Mouse (Mus musculus) hindbrain, embryonic 13.5 days (tissue): ENCODE results near the gene Gm21293. TPM values are rescaled to one million over a fixed set of nuclear protein-coding genes. Genes with fewer than 3 reads are reported as not detected.
"Not testable (repeated sequence)": the region's sequence is repeated elsewhere in the genome, so short reads cannot be mapped to it uniquely, and the experiment has no call there.

Experiments used
- ATAC-seq: fragments of 200-750 bp; cut with Nextera tagmentation; 2 replicates; pipeline ENCODE4 v1.8.0; 2017; ENCODE audit warnings: moderate TSS enrichment; ENCODE audit not compliant: low FRiP score
- H3K27ac ChIP-seq: fragments of 300-500 bp; sonication (generic); 2 replicates; pipeline ENCODE4 v1.5.1; 2015; ENCODE audit warnings: inconsistent platforms, mild to moderate bottlenecking, moderate library complexity
- H3K27me3 ChIP-seq: fragments of 300-500 bp; sonication (generic); 2 replicates; pipeline ENCODE4 v1.6.1; 2015; ENCODE audit warnings: mild to moderate bottlenecking, inconsistent platforms
- H3K36me3 ChIP-seq: fragments of 300-500 bp; sonication (generic); 2 replicates; pipeline ENCODE4 v1.6.1; 2015; ENCODE audit warnings: mild to moderate bottlenecking, inconsistent platforms
- H3K4me1 ChIP-seq: fragments of 300-500 bp; sonication (generic); replicated peaks from 2 replicates; pipeline ENCODE4 v1.6.1; 2015; ENCODE audit warnings: inconsistent platforms
- H3K4me2 ChIP-seq: fragments of 300-500 bp; sonication (generic); 2 replicates; pipeline ENCODE4 v1.6.1; 2015; ENCODE audit warnings: inconsistent platforms, mild to moderate bottlenecking, moderate library complexity
- H3K4me3 ChIP-seq: fragments of 300-500 bp; sonication (generic); 2 replicates; pipeline ENCODE4 v1.5.1; 2015; ENCODE audit warnings: mild to moderate bottlenecking, inconsistent platforms
- H3K9ac ChIP-seq: fragments of 300-500 bp; sonication (generic); 2 replicates; pipeline ENCODE4 v1.6.1; 2015; ENCODE audit warnings: mild to moderate bottlenecking, inconsistent platforms
- H3K9me3 ChIP-seq: fragments of 300-500 bp; sonication (generic); 2 replicates; pipeline ENCODE4 v1.6.1; 2016; ENCODE audit warnings: inconsistent platforms
- WGBS: fragments of 180-500 bp; shearing (Covaris S2); methylation state at CpG from one replicate; pipeline ENCODE4 v1.1.7; 2015; 5-methylcytosine and 5-hydroxymethylcytosine counted together
- polyA plus RNA-seq: library from polyadenylated mRNA; unstranded; fragments of >200 nt; fragmentation: Nextera tagmentation; extraction: Ambion mirVana; gene quantifications from 2 replicates; pipeline ENCODE4 v1.2.1, GENCODE M21; 2015

Gm21293 gene
- polyA plus RNA-seq = not detected in 2 replicates

GRCm38 (mm10) chr10:104142687-104143086, at the start of gene Gm21293:
Gene Gm21293 (plus strand): TSS chr10:104142987.
- not testable (repeated sequence) for H3K4me2 ChIP-seq, H3K9me3 ChIP-seq, H3K4me3 ChIP-seq, H3K36me3 ChIP-seq, ATAC-seq, H3K27ac ChIP-seq, H3K27me3 ChIP-seq, H3K9ac ChIP-seq, H3K4me1 ChIP-seq
- no CpG with 5 or more reads among the region's 3 CpGs for WGBS

GRCm38 (mm10) chr10:104110044-104110443, 32.7 kb upstream of the Gm21293 start:
- Histone ChIP-seq H3K9me3 (no peaks in the 10 kb centered on the region), H3K9ac (no peak overlapping the region), H3K36me3 (no peaks in the 10 kb centered on the region), H3K4me1 (no peaks in the 10 kb centered on the region), H3K27ac (no peak overlapping the region), H3K4me3 (no peak overlapping the region), H3K4me2 (no peak overlapping the region), H3K27me3 (no peaks in the 10 kb centered on the region)
- no peak for ATAC-seq
- WGBS = 85% methylated on average over 3 of the region's 3 CpGs

GRCm38 (mm10) chr10:104118312-104118711, 24.5 kb upstream of the Gm21293 start:
- H3K4me3 ChIP-seq = no peak overlapping the region
- no peaks in the 10 kb centered on the region for H3K9me3 ChIP-seq
- H3K36me3 ChIP-seq = no peaks in the 10 kb centered on the region
- H3K27ac ChIP-seq = no peak overlapping the region
- WGBS = 82% methylated on average over 2 of the region's 2 CpGs
- no peak overlapping the region for H3K4me2 ChIP-seq
- no peaks in the 10 kb centered on the region for H3K4me1 ChIP-seq
- H3K27me3 ChIP-seq = no peaks in the 10 kb centered on the region
- no peak overlapping the region for H3K9ac ChIP-seq
- no peak for ATAC-seq

GRCm38 (mm10) chr10:104151197-104151596, 8.4 kb downstream of the Gm21293 start, which contains the start of gene Gm6763:
Gene Gm6763 (plus strand): TSS chr10:104151497.
- H3K4me3 ChIP-seq, H3K27ac ChIP-seq, H3K9me3 ChIP-seq, H3K4me2 ChIP-seq, H3K36me3 ChIP-seq, H3K4me1 ChIP-seq, H3K27me3 ChIP-seq, H3K9ac ChIP-seq, ATAC-seq: not testable (repeated sequence)
- WGBS = no CpG with 5 or more reads among the region's 3 CpGs

GRCm38 (mm10) chr10:104159706-104160105, 16.9 kb downstream of the Gm21293 start, which contains the start of gene Gm8764:
Gene Gm8764 (plus strand): TSS chr10:104160006.
- ATAC-seq, H3K4me2 ChIP-seq, H3K27me3 ChIP-seq, H3K9me3 ChIP-seq, H3K36me3 ChIP-seq, H3K4me1 ChIP-seq, H3K9ac ChIP-seq, H3K4me3 ChIP-seq, H3K27ac ChIP-seq: not testable (repeated sequence)
- no CpG with 5 or more reads among the region's 3 CpGs for WGBS

- no CpG with 5 or more reads among the region's 3 CpGs for WGBS
- not testable (repeated sequence) for H3K27ac ChIP-seq, H3K9ac ChIP-seq, H3K4me3 ChIP-seq, ATAC-seq, H3K27me3 ChIP-seq, H3K36me3 ChIP-seq, H3K4me2 ChIP-seq, H3K9me3 ChIP-seq, H3K4me1 ChIP-seq
Observed at GRCm38 (mm10) chr10:104168215-104168614, 25.4 kb downstream of the Gm21293 start, which contains the start of gene Gm21304. Gene Gm21304 (plus strand): TSS chr10:104168515.

GRCm38 (mm10) chr10:104176724-104177123, 33.9 kb downstream of the Gm21293 start, which contains the start of gene Gm21312:
Gene Gm21312 (plus strand): TSS chr10:104177024.
- H3K4me3 ChIP-seq, H3K4me2 ChIP-seq, H3K27ac ChIP-seq, H3K36me3 ChIP-seq, H3K9ac ChIP-seq, ATAC-seq, H3K9me3 ChIP-seq, H3K27me3 ChIP-seq, H3K4me1 ChIP-seq: not testable (repeated sequence)
- no CpG with 5 or more reads among the region's 3 CpGs for WGBS

- H3K36me3 ChIP-seq, H3K4me2 ChIP-seq, H3K4me1 ChIP-seq, H3K27me3 ChIP-seq, H3K9me3 ChIP-seq, H3K9ac ChIP-seq, H3K4me3 ChIP-seq, H3K27ac ChIP-seq, ATAC-seq: not testable (repeated sequence)
- WGBS = no CpG with 5 or more reads among the region's 3 CpGs
Observed at GRCm38 (mm10) chr10:104185233-104185632, 42.4 kb downstream of the Gm21293 start, which contains the start of gene Gm20765. Gene Gm20765 (plus strand): TSS chr10:104185533.

GRCm38 (mm10) chr10:104193742-104194141, 51.0 kb downstream of the Gm21293 start, which contains the start of gene Gm4340:
Gene Gm4340 (plus strand): TSS chr10:104194042.
- H3K9ac ChIP-seq, H3K36me3 ChIP-seq, H3K4me3 ChIP-seq, H3K9me3 ChIP-seq, H3K4me1 ChIP-seq, ATAC-seq, H3K27me3 ChIP-seq, H3K4me2 ChIP-seq, H3K27ac ChIP-seq: not testable (repeated sequence)
- WGBS = no CpG with 5 or more reads among the region's 3 CpGs

Other genes with a start within 250 kb of the Gm21293 start
- gene Gm6763, start 8.5 kb downstream of the Gm21293 start, polyA plus RNA-seq = not detected in 2 replicates
- gene Gm8764, start 17.0 kb downstream of the Gm21293 start, polyA plus RNA-seq = not detected in 2 replicates
- not detected in 2 replicates for gene Gm21304, start 25.5 kb downstream of the Gm21293 start, polyA plus RNA-seq
- not detected in 2 replicates for gene Gm21312, start 34.0 kb downstream of the Gm21293 start, polyA plus RNA-seq
- not detected in 2 replicates for gene Gm20765, start 42.5 kb downstream of the Gm21293 start, polyA plus RNA-seq
- not detected in 2 replicates for gene Gm4340, start 51.1 kb downstream of the Gm21293 start, polyA plus RNA-seq